Mouse (Mus musculus) embryonic fibroblast, embryonic 13.5 days (primary cell): ENCODE results near the gene Adamts18.

ENCODE experiments used
- CTCF ChIP-seq: IDR thresholded peaks from 2 replicates; pipeline ENCODE4 v1.5.1; 2011; ENCODE audit warnings: mild to moderate bottlenecking, control low read depth, low read length, moderate library complexity, borderline replicate concordance; ENCODE audit not compliant: insufficient read depth
- POLR2A ChIP-seq: IDR thresholded peaks from 2 replicates; pipeline ENCODE4 v1.6.1; 2011; ENCODE audit warnings: low read depth, mild to moderate bottlenecking, control low read depth, low read length, moderate library complexity

DNA sequence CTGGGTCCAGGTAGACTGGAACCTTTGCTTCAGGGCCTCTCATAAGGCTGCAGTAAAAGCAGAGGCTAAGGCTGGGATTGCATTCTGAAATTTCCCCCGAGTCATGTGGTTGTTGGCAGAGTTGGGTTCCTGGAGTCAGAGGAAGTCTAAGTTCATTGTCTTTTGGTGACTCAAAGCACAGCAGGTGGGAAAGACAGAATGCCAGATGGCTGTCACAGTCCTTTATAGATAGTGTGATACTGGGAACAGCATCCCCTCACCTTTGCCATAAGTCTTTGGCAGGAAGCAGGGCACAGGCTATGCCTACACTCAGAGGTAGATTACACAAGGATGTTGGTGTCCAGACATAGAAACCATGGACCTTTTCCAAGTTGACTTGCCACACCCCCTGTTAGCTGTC lies 47.9 kb upstream of the Adamts18 start:
- TF ChIP-seq POLR2A: no peak
- no peak for TF ChIP-seq CTCF
